Mouse (Mus musculus) testis, adult 2 months (tissue): ENCODE results near the gene Bmi1.

Experiments used
- CTCF ChIP-seq: fragments of 200-500 bp; IDR thresholded peaks from 2 replicates; pipeline ENCODE4 v1.5.1; 2012; ENCODE audit warnings: low read depth, mild to moderate bottlenecking, inconsistent platforms, low read length, moderate library complexity; ENCODE audit not compliant: control insufficient read depth, insufficient read depth, insufficient replicate concordance
- POLR2A ChIP-seq: fragments of 200-500 bp; IDR thresholded peaks from 2 replicates; pipeline ENCODE4 v1.6.1; 2012; ENCODE audit warnings: low read depth, mild to moderate bottlenecking, inconsistent platforms, low read length, moderate library complexity; ENCODE audit not compliant: control insufficient read depth

DNA sequence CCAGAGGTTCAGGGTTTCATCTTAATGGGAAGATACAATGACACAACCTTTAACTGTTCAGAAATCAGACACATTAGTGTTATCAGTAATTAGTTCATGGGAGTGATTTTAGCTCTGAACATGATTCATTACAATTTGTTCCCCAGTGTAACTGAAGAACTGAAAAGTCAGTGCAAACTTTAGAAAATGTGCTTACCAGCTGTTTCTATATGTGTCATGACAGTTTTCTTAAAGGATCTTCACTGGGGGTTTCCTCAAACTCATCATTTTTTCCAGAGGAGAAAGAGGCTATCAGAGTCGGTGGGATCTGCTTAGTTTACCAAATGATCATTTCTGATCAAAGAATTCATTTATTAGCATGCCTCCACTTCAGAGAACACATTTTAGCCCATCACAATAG is 15.7 kb downstream of the Bmi1 start:
- no peak for TF ChIP-seq POLR2A
- TF ChIP-seq CTCF: no peak
